Mouse (Mus musculus) limb, embryonic 14.5 days (tissue): ENCODE results near the gene Sgsm2. TPM values are rescaled to one million over a fixed set of nuclear protein-coding genes. Genes with fewer than 3 reads are reported as not detected.
A peak's percentile ranks its signal among the peaks of the same experiment; 100 is the strongest.

Experiments
- ATAC-seq: fragments of 200-750 bp; cut with Nextera tagmentation; 2 replicates; pipeline ENCODE4 v1.8.0; 2017; ENCODE audit warnings: low read depth, moderate number of reproducible peaks, moderate TSS enrichment; ENCODE audit not compliant: low FRiP score
- DNase-seq: peaks from one replicate; pipeline ENCODE4 v3.0.0-alpha.2; 2015; ENCODE audit warnings: low spot score
- H3K27ac ChIP-seq: fragments of 300-500 bp; sonication (generic); replicated peaks from 2 replicates; pipeline ENCODE4 v1.5.1; 2014; ENCODE audit warnings: low read depth, mild to moderate bottlenecking, low read length, moderate library complexity, mixed read lengths
- H3K27me3 ChIP-seq: fragments of 300-500 bp; sonication (generic); 2 replicates; pipeline ENCODE4 v1.6.1; 2014; ENCODE audit warnings: low read length, mixed read lengths; ENCODE audit not compliant: control insufficient read depth, insufficient read depth
- H3K36me3 ChIP-seq: fragments of 300-500 bp; sonication (generic); 2 replicates; pipeline ENCODE4 v1.6.1; 2014; ENCODE audit warnings: mild to moderate bottlenecking, low read length, moderate library complexity, mixed read lengths; ENCODE audit not compliant: control insufficient read depth, insufficient read depth
- H3K4me1 ChIP-seq: fragments of 300-500 bp; sonication (generic); 2 replicates; pipeline ENCODE4 v1.6.1; 2014; ENCODE audit warnings: antibody characterized with exemption, low read length, mixed read lengths; ENCODE audit not compliant: control insufficient read depth, insufficient read depth
- H3K4me2 ChIP-seq: fragments of 300-500 bp; sonication (generic); replicated peaks from 2 replicates; pipeline ENCODE4 v1.6.1; 2014; ENCODE audit warnings: low read depth, mild to moderate bottlenecking, low read length, moderate library complexity; ENCODE audit not compliant: severe bottlenecking
- H3K4me3 ChIP-seq: fragments of 300-500 bp; sonication (generic); replicated peaks from 2 replicates; pipeline ENCODE4 v1.5.1; 2014; ENCODE audit warnings: low read length
- H3K9ac ChIP-seq: fragments of 300-500 bp; sonication (generic); 2 replicates; pipeline ENCODE4 v1.6.1; 2014; ENCODE audit warnings: mild to moderate bottlenecking, low read depth, low read length, moderate library complexity; ENCODE audit not compliant: severe bottlenecking
- H3K9me3 ChIP-seq: fragments of 300-500 bp; sonication (generic); 2 replicates; pipeline ENCODE4 v1.6.1; 2016; ENCODE audit warnings: low read length; ENCODE audit not compliant: control insufficient read depth
- POLR2A ChIP-seq: fragments of 200-500 bp; IDR thresholded peaks from 2 replicates; pipeline ENCODE4 v1.8.0; 2012; ENCODE audit warnings: inconsistent platforms, mild to moderate bottlenecking, moderate library complexity, borderline replicate concordance; ENCODE audit not compliant: insufficient read depth, insufficient read length; ENCODE audit errors: extremely low read depth
- WGBS: fragments of 180-500 bp; shearing (Covaris S2); extraction: QIAGEN DNeasy Blood & Tissue Kit; methylation state at CpG from one replicate; pipeline ENCODE4 v1.1.7; 2014; 5-methylcytosine and 5-hydroxymethylcytosine counted together
- polyA plus RNA-seq, 2 experiments: library from polyadenylated mRNA; depleted of rRNA in 1 of 2; stranded (reverse) in 1 of 2; unstranded in 1 of 2; fragments of >200 nt; fragmentation: Nextera tagmentation in 1 of 2; extraction: Ambion mirVana in 1 of 2; gene quantifications; 2 replicates each; pipeline versions ENCODE4 v1.2.1 to v1.2.3; 2012 to 2014

Sgsm2 gene
- polyA plus RNA-seq, 2 experiments, result 7.1 to 18.2 TPM

DNA sequence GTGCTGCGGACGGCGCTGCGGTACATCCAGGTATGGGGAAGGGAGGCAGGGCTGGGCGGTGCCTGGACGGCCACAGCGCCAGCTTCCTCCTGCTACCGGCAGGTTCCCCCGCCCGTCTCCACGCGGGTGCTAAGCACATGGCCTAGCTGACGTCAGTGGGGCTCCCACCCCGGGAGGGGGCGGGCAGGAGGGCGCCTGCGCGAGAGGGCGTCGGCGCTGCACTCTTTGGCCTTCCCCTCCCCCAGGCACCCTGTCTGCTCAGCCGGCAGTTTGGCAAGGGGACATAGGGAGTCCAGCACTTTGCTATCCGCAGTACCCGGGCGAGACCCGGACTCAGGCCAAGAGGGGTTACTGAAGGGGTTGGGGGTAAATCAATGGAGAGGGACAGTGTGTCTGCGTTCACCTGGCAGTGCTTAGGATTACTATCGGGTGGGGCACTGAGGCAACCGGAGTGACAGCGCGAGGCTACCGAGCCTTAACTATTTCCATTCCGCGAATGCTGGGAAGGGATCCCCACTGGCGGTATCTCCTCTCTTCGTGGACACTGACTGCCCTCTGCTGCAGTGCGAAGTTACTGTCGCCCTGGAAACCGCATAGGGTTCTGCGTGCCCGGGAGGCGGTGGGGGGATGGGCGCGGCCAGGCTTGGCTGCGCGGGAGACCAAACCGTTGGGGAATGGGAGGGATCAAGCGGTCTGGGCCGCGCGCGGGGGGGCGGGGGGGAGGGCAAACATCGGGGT lies 59.0 kb downstream of the Sgsm2 start:
- peak overlapping the region; percentile 88 for H3K4me2 ChIP-seq
- TF ChIP-seq POLR2A, result no peak
- no peaks in the 10 kb centered on the region for H3K27me3 ChIP-seq
- peak overlapping the region; percentile 95 for H3K27ac ChIP-seq
- no peaks in the 10 kb centered on the region for H3K9me3 ChIP-seq
- WGBS, result 1% methylated on average over 53 of the region's 54 CpGs
- ATAC-seq (peak; percentile 84), DNase-seq (peak; percentile 94)
- peaks cover 31% of the 10 kb centered on the region for H3K4me1 ChIP-seq
- H3K4me3 ChIP-seq, result peak overlapping the region; percentile 54
- peaks cover 26% of the 10 kb centered on the region for H3K36me3 ChIP-seq
- peak overlapping the region; percentile 52 for H3K9ac ChIP-seq

- Histone ChIP-seq H3K4me2 (peak overlapping the region; percentile 88), H3K27me3 (no peaks in the 10 kb centered on the region), H3K4me3 (peak overlapping the region; percentile 54), H3K4me1 (peaks cover 37% of the 10 kb centered on the region), H3K27ac (peak overlapping the region; percentile 95), H3K9ac (peak overlapping the region; percentile 52), H3K9me3 (no peaks in the 10 kb centered on the region), H3K36me3 (peaks cover 19% of the 10 kb centered on the region)
- TF ChIP-seq POLR2A, result no peak
- no peak for DNase-seq
- WGBS, result 37% methylated on average over 16 of the region's 16 CpGs
- ATAC-seq, result no peak
These were observed 59.7 kb downstream of the Sgsm2 start for GRCm38 (mm10) chr11:74837056-74837693.

- no peak for TF ChIP-seq POLR2A
- H3K9ac ChIP-seq, result no peak overlapping the region
- DNase-seq (no peak), ATAC-seq (no peak)
- 94% methylated on average over 18 of the region's 22 CpGs for WGBS
- no peak overlapping the region for H3K27ac ChIP-seq
- H3K27me3 ChIP-seq, result no peaks in the 10 kb centered on the region
- H3K4me2 ChIP-seq, result no peak overlapping the region
- H3K4me1 ChIP-seq, result peaks cover 37% of the 10 kb centered on the region
- peaks cover 12% of the 10 kb centered on the region for H3K36me3 ChIP-seq
- H3K4me3 ChIP-seq, result no peak overlapping the region
- no peaks in the 10 kb centered on the region for H3K9me3 ChIP-seq
These were observed 60.4 kb downstream of the Sgsm2 start for GRCm38 (mm10) chr11:74836225-74837055.

- 89% methylated on average over 6 of the region's 6 CpGs for WGBS
- DNase-seq (no peak), ATAC-seq (no peak)
- Histone ChIP-seq H3K9ac (no peak overlapping the region), H3K27ac (no peak overlapping the region), H3K27me3 (no peaks in the 10 kb centered on the region), H3K4me1 (peaks cover 37% of the 10 kb centered on the region), H3K4me2 (no peak overlapping the region), H3K4me3 (no peak overlapping the region), H3K9me3 (no peaks in the 10 kb centered on the region), H3K36me3 (peaks cover 7% of the 10 kb centered on the region)
- no peak for TF ChIP-seq POLR2A
These were observed 61.2 kb downstream of the Sgsm2 start for GRCm38 (mm10) chr11:74835593-74836224.

DNA sequence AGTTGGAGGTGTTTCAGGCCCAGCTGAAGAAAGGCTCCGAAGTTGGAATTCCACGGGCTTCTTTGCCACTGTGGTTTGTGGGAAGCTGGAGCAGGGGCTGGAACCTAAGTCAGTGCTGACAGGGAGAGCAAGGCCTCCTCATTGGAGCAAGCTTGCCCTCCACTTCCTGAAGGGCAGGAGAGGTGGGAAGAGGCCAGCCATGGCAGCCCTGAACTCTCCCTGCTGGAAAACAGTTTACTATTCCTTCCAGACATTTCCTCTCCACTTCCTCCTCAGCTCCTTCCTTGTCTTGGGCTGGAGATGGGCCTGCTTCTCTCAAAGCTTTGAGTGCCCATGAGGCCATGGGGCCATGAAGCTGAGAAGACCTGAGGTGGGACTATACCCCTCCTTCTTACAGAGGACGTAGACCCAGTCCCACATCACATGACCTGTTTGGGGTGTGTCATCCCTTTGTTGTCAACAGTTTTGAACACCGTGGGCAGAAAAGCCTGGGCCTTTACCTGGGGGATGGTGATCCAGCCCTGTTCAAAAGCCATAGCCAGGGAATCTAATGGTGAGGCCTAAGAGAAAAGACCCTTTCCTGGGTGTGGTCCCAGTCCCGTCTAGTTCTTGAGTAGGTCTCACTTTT lies 62.1 kb downstream of the Sgsm2 start:
- Histone ChIP-seq H3K27ac (no peak overlapping the region), H3K9me3 (no peaks in the 10 kb centered on the region), H3K4me2 (no peak overlapping the region), H3K4me1 (peaks cover 37% of the 10 kb centered on the region), H3K36me3 (peaks cover 5% of the 10 kb centered on the region), H3K4me3 (no peak overlapping the region), H3K9ac (no peak overlapping the region), H3K27me3 (no peaks in the 10 kb centered on the region)
- ATAC-seq, result no peak
- no peak for TF ChIP-seq POLR2A
- DNase-seq, result no peak
- 49% methylated on average over 5 of the region's 5 CpGs for WGBS
